Mouse (Mus musculus) hindbrain, embryonic 12.5 days (tissue): ENCODE data around the gene Irak4. TPM values are rescaled to one million over a fixed set of nuclear protein-coding genes. Genes with fewer than 3 reads are reported as not detected.

Experiments
- ATAC-seq: fragments of 200-750 bp; cut with Nextera tagmentation; 2 replicates; pipeline ENCODE4 v1.8.0; 2017; ENCODE audit warnings: moderate TSS enrichment; ENCODE audit not compliant: low FRiP score
- H3K27ac ChIP-seq: fragments of 300-500 bp; sonication (generic); 2 replicates; pipeline ENCODE4 v1.5.1; 2016; ENCODE audit warnings: mild to moderate bottlenecking
- H3K27me3 ChIP-seq: fragments of 300-500 bp; sonication (generic); 2 replicates; pipeline ENCODE4 v1.6.1; 2016; ENCODE audit warnings: mild to moderate bottlenecking
- H3K36me3 ChIP-seq: fragments of 300-500 bp; sonication (generic); 2 replicates; pipeline ENCODE4 v1.6.1; 2016; ENCODE audit warnings: mild to moderate bottlenecking
- H3K4me1 ChIP-seq: fragments of 300-500 bp; sonication (generic); 2 replicates; pipeline ENCODE4 v1.6.1; 2016
- H3K4me2 ChIP-seq: fragments of 300-500 bp; sonication (generic); replicated peaks from 2 replicates; pipeline ENCODE4 v1.6.1; 2016; ENCODE audit warnings: mild to moderate bottlenecking
- H3K4me3 ChIP-seq: fragments of 300-500 bp; sonication (generic); 2 replicates; pipeline ENCODE4 v1.5.1; 2016; ENCODE audit warnings: mild to moderate bottlenecking
- H3K9ac ChIP-seq: fragments of 300-500 bp; sonication (generic); 2 replicates; pipeline ENCODE4 v1.6.1; 2016; ENCODE audit warnings: mild to moderate bottlenecking, moderate library complexity
- H3K9me3 ChIP-seq: fragments of 300-500 bp; sonication (generic); replicated peaks from 2 replicates; pipeline ENCODE4 v1.6.1; 2016; ENCODE audit warnings: mild to moderate bottlenecking
- WGBS: fragments of 180-500 bp; shearing (Covaris S2); methylation state at CpG from one replicate; pipeline ENCODE4 v1.1.7; 2016; 5-methylcytosine and 5-hydroxymethylcytosine counted together
- polyA plus RNA-seq: library from polyadenylated mRNA; unstranded; fragments of >200 nt; fragmentation: Nextera tagmentation; extraction: Ambion mirVana; gene quantifications from 2 replicates; pipeline ENCODE4 v1.2.1, GENCODE M21; 2016

The Irak4 gene
- polyA plus RNA-seq, 1 experiment from 2014 or later: 3.8 TPM

GRCm38 (mm10) chr15:94532956-94533355, 10.5 kb upstream of the Irak4 start:
- Histone ChIP-seq H3K27ac (no peak overlapping the region), H3K4me1 (no peaks in the 10 kb centered on the region), H3K9me3 (no peaks in the 10 kb centered on the region), H3K4me2 (no peak overlapping the region), H3K4me3 (no peak overlapping the region), H3K9ac (no peak overlapping the region), H3K27me3 (no peaks in the 10 kb centered on the region), H3K36me3 (peaks cover 7% of the 10 kb centered on the region; the same call in 1 of the 2 replicates)
- no peak for ATAC-seq
- 95% methylated on average over 6 of the region's 6 CpGs for WGBS

- Histone ChIP-seq H3K36me3 (peaks cover 6% of the 10 kb centered on the region; the same call in 1 of the 2 replicates), H3K9ac (no peak overlapping the region), H3K4me1 (no peaks in the 10 kb centered on the region), H3K4me3 (no peak overlapping the region), H3K27me3 (no peaks in the 10 kb centered on the region), H3K4me2 (no peak overlapping the region), H3K9me3 (no peaks in the 10 kb centered on the region), H3K27ac (no peak overlapping the region)
- ATAC-seq: no peak
- 95% methylated on average over 7 of the region's 7 CpGs for WGBS
Observed at GRCm38 (mm10) chr15:94535521-94535920, 7.9 kb upstream of the Irak4 start.

DNA sequence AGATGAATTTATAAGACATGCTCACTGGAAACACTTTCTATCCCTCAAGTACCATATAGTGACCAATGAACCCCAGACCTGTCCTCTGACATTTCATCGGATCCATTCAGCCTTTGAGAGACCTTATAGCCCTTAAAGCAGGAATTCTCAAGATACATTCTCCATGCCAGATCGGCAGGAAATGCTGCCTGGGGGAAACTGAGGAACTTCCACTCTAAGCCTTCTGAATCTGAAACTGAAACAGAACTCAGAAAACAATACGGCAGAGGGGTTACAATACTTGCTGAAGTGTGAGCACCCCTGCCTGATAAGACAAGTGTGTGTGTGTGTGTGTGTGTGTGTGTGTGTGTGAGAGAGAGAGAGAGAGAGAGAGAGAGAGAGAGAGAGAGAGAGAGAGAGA, 4.1 kb upstream of the Irak4 start:
- no peaks in the 10 kb centered on the region for H3K9me3 ChIP-seq
- H3K4me2 ChIP-seq: no peak overlapping the region
- H3K27me3 ChIP-seq: no peaks in the 10 kb centered on the region
- WGBS: 92% methylated on average over 3 of the region's 3 CpGs
- no peak for ATAC-seq
- H3K9ac ChIP-seq: no peak overlapping the region
- no peak overlapping the region for H3K4me3 ChIP-seq
- H3K27ac ChIP-seq: no peak overlapping the region
- H3K36me3 ChIP-seq: no peaks in the 10 kb centered on the region
- H3K4me1 ChIP-seq: peaks cover 3% of the 10 kb centered on the region

GRCm38 (mm10) chr15:94542567-94543408, 655 bp upstream of the Irak4 start:
- ATAC-seq: peak; percentile 93
- H3K4me2 ChIP-seq: peak overlapping the region; percentile 80
- 11% methylated on average over 17 of the region's 22 CpGs for WGBS
- no peaks in the 10 kb centered on the region for H3K36me3 ChIP-seq
- peak overlapping the region; percentile 53 for H3K27ac ChIP-seq
- H3K4me1 ChIP-seq: peaks cover 3% of the 10 kb centered on the region
- no peaks in the 10 kb centered on the region for H3K27me3 ChIP-seq
- H3K4me3 ChIP-seq: peak overlapping the region; percentile 72
- H3K9me3 ChIP-seq: no peaks in the 10 kb centered on the region
- peak overlapping the region; percentile 68 for H3K9ac ChIP-seq

DNA sequence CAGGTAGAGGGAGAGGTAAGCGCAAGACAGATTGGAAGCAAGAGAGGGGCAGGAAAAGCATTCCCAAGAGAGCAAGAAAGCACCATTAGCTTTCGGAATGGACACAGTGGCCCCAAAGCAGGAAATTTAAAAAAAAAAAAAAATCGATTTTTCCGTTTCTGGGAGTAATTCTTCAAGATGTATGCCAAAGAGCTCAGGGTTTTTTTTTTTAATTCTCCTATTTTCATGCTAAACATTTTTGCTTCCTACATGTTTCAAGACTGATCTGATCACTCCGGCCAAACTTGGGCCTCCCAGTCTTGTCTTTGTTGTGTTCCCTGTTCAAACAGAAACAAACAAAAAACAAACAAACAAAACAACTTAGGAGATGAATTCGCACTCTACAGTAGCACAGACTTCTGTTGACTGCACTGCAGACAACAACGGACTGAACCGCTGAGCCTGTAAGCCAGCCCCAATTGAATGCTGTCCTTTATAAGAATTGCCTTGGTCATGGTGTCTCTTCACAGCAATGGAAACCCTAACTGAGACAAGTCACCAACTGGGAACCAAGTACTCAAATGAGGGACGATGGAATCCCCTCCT, 701 bp downstream of the Irak4 start:
- peak overlapping the region; percentile 72 for H3K4me3 ChIP-seq
- peaks cover 3% of the 10 kb centered on the region for H3K4me1 ChIP-seq
- 47% methylated on average over 9 of the region's 9 CpGs for WGBS
- 0 out of 2 replicates have a peak overlapping the region, but pooled peaks have one; percentile 53 for H3K27ac ChIP-seq
- H3K9me3 ChIP-seq: no peaks in the 10 kb centered on the region
- no peaks in the 10 kb centered on the region for H3K36me3 ChIP-seq
- no peak for ATAC-seq
- H3K27me3 ChIP-seq: no peaks in the 10 kb centered on the region
- peak overlapping the region; percentile 68 for H3K9ac ChIP-seq
- H3K4me2 ChIP-seq: peak overlapping the region; percentile 80

- ATAC-seq: no peak
- Histone ChIP-seq H3K27ac (no peak overlapping the region), H3K4me3 (no peak overlapping the region), H3K4me2 (no peak overlapping the region), H3K36me3 (no peaks in the 10 kb centered on the region; the same call in 1 of the 2 replicates), H3K9me3 (peaks cover under 1% of the 10 kb centered on the region), H3K9ac (no peak overlapping the region), H3K4me1 (peaks cover 3% of the 10 kb centered on the region), H3K27me3 (no peaks in the 10 kb centered on the region)
- 89% methylated on average over 4 of the region's 4 CpGs for whole genome bisulfite sequencing
Observed at GRCm38 (mm10) chr15:94544844-94545243, 1.4 kb downstream of the Irak4 start.

GRCm38 (mm10) chr15:94553536-94553935, 10.1 kb downstream of the Irak4 start:
- H3K4me2 ChIP-seq: no peak overlapping the region
- WGBS: 92% methylated on average over 9 of the region's 9 CpGs
- peaks cover 10% of the 10 kb centered on the region for H3K9me3 ChIP-seq
- H3K27me3 ChIP-seq: no peaks in the 10 kb centered on the region
- ATAC-seq: no peak
- H3K4me3 ChIP-seq: no peak overlapping the region
- no peak overlapping the region for H3K9ac ChIP-seq
- H3K27ac ChIP-seq: no peak overlapping the region
- H3K36me3 ChIP-seq: no peaks in the 10 kb centered on the region; the same call in 1 of the 2 replicates
- H3K4me1 ChIP-seq: no peaks in the 10 kb centered on the region

- Histone ChIP-seq H3K36me3 (no peaks in the 10 kb centered on the region), H3K4me1 (no peaks in the 10 kb centered on the region), H3K27me3 (no peaks in the 10 kb centered on the region), H3K27ac (no peak overlapping the region), H3K4me3 (no peak overlapping the region), H3K9me3 (no peaks in the 10 kb centered on the region), H3K4me2 (no peak overlapping the region), H3K9ac (no peak overlapping the region)
- 31% methylated on average over 7 of the region's 7 CpGs for WGBS
- 0 out of 2 replicates have a peak, but pooled peaks have one; percentile 48 for ATAC-seq
Observed at GRCm38 (mm10) chr15:94557442-94557841, 14.0 kb downstream of the Irak4 start.

DNA sequence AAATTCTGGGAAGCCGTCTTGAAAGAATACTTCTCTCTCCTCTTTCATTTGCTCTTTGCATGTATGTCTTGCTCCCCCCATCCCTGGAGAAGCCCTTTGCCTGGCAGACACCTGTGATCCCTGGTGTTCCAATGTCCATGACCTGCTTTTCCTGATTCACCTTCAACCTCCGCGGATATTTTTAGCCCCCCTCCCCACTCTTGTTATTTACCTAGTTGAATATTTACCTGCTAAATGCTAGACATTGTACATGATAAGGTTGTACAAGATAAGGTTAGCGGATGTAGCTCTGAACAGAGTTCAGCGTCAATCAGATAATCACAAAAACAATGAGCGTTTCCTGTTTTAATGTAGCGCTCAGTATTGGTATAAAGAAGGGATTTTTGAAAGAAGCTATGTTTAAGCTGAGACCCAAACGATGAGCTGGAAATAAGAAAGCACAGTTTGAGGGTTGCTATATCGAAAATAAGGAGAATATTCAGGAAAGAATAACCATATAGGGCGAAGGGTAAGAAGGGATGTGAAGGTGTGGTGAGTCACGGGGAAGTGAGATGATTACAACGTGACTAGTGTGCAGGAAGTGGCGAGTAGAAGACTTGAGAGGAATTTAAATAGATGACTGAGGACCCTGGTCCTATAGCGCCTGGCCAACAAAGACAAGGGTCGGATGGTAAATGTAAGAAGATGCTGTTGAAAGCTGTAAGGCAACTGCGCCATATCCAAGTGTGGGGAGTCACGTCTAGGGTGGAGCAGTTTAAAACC, 15.6 kb downstream of the Irak4 start:
- Histone ChIP-seq H3K27ac (no peak overlapping the region), H3K4me1 (no peaks in the 10 kb centered on the region), H3K4me2 (no peak overlapping the region), H3K36me3 (no peaks in the 10 kb centered on the region), H3K9ac (no peak overlapping the region), H3K9me3 (no peaks in the 10 kb centered on the region), H3K27me3 (no peaks in the 10 kb centered on the region), H3K4me3 (no peak overlapping the region)
- ATAC-seq: no peak
- 85% methylated on average over 17 of the region's 17 CpGs for WGBS

DNA sequence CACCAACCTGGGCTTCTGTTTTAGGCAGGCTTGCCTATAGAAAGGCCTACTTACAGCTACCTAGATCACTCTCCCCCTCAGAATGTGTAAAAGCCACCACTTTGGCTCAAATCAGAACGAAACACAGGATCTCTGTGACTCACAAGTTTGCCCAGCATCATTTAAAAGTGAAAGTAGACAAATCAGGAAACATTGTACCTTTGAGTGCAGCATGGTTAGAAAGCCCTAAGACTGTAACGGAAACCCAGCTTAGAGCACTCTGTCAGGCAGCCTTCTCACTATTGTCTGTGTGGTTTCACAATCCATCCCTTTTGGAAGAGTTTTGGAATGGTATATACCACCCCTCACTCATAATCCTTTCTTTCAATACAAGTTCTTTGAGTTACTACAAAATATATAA, 21.5 kb downstream of the Irak4 start:
- H3K27me3 ChIP-seq: no peaks in the 10 kb centered on the region
- H3K36me3 ChIP-seq: no peaks in the 10 kb centered on the region
- no peak overlapping the region for H3K9ac ChIP-seq
- no peaks in the 10 kb centered on the region for H3K9me3 ChIP-seq
- H3K27ac ChIP-seq: no peak overlapping the region
- no peak overlapping the region for H3K4me3 ChIP-seq
- WGBS: 90% methylated on average over 2 of the region's 2 CpGs
- no peak overlapping the region for H3K4me2 ChIP-seq
- no peak for ATAC-seq
- no peaks in the 10 kb centered on the region for H3K4me1 ChIP-seq

- no peak overlapping the region for H3K4me3 ChIP-seq
- no peak overlapping the region for H3K27ac ChIP-seq
- WGBS: 88% methylated on average over 9 of the region's 9 CpGs
- ATAC-seq: no peak
- no peaks in the 10 kb centered on the region for H3K4me1 ChIP-seq
- H3K9ac ChIP-seq: no peak overlapping the region
- no peak overlapping the region for H3K4me2 ChIP-seq
- H3K27me3 ChIP-seq: no peaks in the 10 kb centered on the region
- no peaks in the 10 kb centered on the region for H3K36me3 ChIP-seq
- H3K9me3 ChIP-seq: no peaks in the 10 kb centered on the region
Observed at GRCm38 (mm10) chr15:94565854-94566253, 22.4 kb downstream of the Irak4 start.

- no peak overlapping the region for H3K4me3 ChIP-seq
- H3K9me3 ChIP-seq: no peaks in the 10 kb centered on the region
- no peak overlapping the region for H3K4me2 ChIP-seq
- 90% methylated on average over 10 of the region's 10 CpGs for WGBS
- H3K27ac ChIP-seq: no peak overlapping the region
- H3K9ac ChIP-seq: no peak overlapping the region
- no peaks in the 10 kb centered on the region for H3K36me3 ChIP-seq
- no peak for ATAC-seq
- no peaks in the 10 kb centered on the region for H3K4me1 ChIP-seq
- no peaks in the 10 kb centered on the region for H3K27me3 ChIP-seq
Observed at GRCm38 (mm10) chr15:94568496-94569182, 25.2 kb downstream of the Irak4 start.
